8 mouse cellular contexts compared by ENCODE assay signal in the genomic region with DNA sequence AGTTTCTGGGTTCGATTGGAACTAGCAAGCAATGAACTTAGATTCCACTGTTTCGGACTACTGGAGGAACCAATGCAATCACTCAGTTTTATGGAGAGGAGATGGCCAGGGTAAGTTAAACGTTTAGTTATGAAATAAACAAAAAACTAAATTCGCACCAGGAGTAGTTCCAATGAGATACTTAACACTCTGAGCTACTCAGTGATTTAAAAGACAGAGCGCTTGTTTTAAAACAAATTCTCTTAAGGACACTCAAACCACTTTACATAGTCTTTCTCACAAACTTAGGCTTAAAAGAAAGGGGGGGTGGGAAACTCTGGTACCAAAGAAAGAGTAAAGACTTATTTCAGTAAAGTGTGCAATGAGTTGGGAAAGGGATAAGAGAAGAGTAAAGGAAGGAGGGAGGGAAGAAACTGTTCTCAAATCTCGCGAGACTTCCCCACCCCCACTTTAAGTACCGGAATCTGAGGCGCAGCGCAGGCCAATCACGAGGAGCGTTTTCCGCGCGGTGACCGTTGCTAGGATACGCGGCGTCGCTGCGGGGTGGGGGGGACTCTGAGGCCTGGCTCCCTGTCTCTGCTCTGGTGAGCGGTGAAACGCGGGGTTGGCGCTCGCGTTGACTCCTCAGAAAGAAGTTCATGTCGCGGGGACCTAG. TPM values are rescaled to one million over a fixed set of nuclear protein-coding genes. Genes with fewer than 3 reads are reported as not detected.
A peak's percentile ranks its signal among the peaks of the same experiment; 100 is the strongest.
DNase-seq lines count a peak whose midpoint lies in the region; ATAC-seq lines count a peak whose summit lies in the region.

A gene (plus strand): TSS at position 520 of the 655 bp plus-strand sequence.

- H3K4me1 ChIP-seq in lung, embryonic 16.5 days (replicated peaks; ENCODE audit: control insufficient read depth, insufficient read depth, low read length), result peaks cover 5% of the 10 kb centered on the region; the same call in 1 of the 2 replicates

- H3K9me3 ChIP-seq in lung, embryonic 16.5 days (ENCODE audit: control insufficient read depth, low read length), result no peaks in the 10 kb centered on the region

- H3K36me3 ChIP-seq in lung, embryonic 16.5 days (ENCODE audit: control insufficient read depth, insufficient read depth, low read length), result no peaks in the 10 kb centered on the region

- H3K9ac ChIP-seq in lung, embryonic 16.5 days (ENCODE audit: low read length), result peak within 1 kb of the TSS; percentile 83

- peak; percentile 72 for DNase-seq in MEL-GATA-1-ER (ENCODE audit: extremely low read depth, low read depth)
- DNase-seq in cerebellum, adult 8-10 months, result peak; percentile 90
- peak; percentile 97 for DNase-seq in forelimb bud, embryonic 11.5 days (ENCODE audit: low read depth, low spot score)
- DNase-seq in layer of hippocampus, adult 9-10 months (ENCODE audit: low spot score), result peak; percentile 85
- peak; percentile 71 for DNase-seq in ovary, postnatal 10 days (ENCODE audit: low spot score)
- DNase-seq in thymus, postnatal 10 days (ENCODE audit: low spot score in 2 of 2), result peak; percentile 89 to 94

- H3K27ac ChIP-seq in lung, embryonic 16.5 days (ENCODE audit: low read length), result peak within 1 kb of the TSS; percentile 68

- 3% methylated on average over 29 of the region's 29 CpGs for WGBS in lung, embryonic 16.5 days

- H3K4me2 ChIP-seq in lung, embryonic 16.5 days (ENCODE audit: low read depth, low read length), result peak within 1 kb of the TSS; percentile 82

- H3K27me3 ChIP-seq in lung, embryonic 16.5 days (ENCODE audit: control insufficient read depth, insufficient read depth, low read depth, low read length), result no peaks in the 10 kb centered on the region

- peak within 1 kb of the TSS; percentile 82 for H3K4me3 ChIP-seq in lung, embryonic 16.5 days (ENCODE audit: low read length)

- peak; percentile 100 for ATAC-seq in hematopoietic stem cell, adult 5-6 weeks (replicated peaks in 1 of 2; ENCODE audit: insufficient read depth in 1 of 2, low FRiP score in 2 of 2, low TSS enrichment in 1 of 2, low read depth in 1 of 2, poor library complexity in 2 of 2, severe bottlenecking in 2 of 2)
- ATAC-seq in lung, embryonic 16.5 days (ENCODE audit: low read depth), result peak; percentile 100

RNA-seq across cellular contexts. Expression of the gene that starts here (rescaled TPM):
- 35.6 and 35.8 TPM in 2 replicates for total RNA-seq in hematopoietic stem cell, adult 5-6 weeks (2017)
- polyA plus RNA-seq in lung, embryonic 16.5 days (2015; fragmentation: Nextera tagmentation; extraction: Ambion mirVana), result 28.8 and 32.5 TPM in 2 replicates

Comparison
In these comparisons a context has a peak if more than half of its experiments do, and no peak if none do; other contexts are left out.
1. Peak in every context shown above with its lines: DNase-seq, ATAC-seq, H3K4me3 ChIP-seq and H3K27ac ChIP-seq.